Mouse (Mus musculus): ENCODE results near the gene Adcy4.

Adcy4 gene

DNA sequence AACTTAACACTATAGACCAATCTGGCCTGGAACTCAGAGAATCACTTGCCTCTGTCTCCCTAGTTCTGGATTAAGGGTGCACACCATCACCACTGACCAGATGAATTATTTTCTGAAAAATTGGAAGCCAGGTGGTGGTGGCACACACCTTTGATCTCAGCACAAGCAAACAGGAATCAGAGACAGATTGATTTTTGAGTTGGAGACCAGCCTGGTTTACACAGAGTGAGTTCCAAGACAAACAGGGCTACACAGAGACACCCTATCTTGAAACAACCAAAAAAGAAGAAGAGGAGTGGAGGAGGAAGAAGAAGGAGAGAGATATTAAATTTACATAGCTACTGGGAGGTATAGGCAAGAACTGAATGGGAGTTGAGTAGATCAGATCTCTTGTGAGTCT is 57.6 kb downstream of the Adcy4 start:
- in situ Hi-C loops (cut with MboI; ENCODE audit: unreplicated experiment in 2 of 2): no loop called here

DNA sequence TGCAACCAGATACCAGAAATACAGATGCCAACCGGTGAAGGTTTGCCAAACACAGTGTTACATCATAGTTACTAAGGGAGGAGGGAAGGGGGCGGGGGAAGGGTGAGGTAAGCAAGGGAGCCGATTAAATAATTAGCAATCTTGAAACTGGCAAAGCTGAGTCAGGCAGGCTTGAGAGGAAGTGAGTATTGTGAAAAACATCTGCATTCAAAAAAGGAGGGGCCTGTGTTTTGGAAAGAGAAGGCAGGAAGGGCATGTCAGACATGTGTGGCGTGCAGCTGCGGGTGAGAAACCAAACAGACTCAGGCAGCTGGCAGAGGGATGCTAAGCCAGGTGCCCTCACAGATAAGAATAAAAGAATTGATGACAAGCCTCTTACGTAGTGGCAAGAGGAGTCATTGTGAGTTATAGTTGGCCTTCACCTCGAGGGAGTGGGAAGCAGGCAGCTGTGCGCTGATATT is 59.5 kb downstream of the Adcy4 start:
- in situ Hi-C loops (cut with MboI; ENCODE audit: unreplicated experiment in 2 of 2): no loop called here

DNA sequence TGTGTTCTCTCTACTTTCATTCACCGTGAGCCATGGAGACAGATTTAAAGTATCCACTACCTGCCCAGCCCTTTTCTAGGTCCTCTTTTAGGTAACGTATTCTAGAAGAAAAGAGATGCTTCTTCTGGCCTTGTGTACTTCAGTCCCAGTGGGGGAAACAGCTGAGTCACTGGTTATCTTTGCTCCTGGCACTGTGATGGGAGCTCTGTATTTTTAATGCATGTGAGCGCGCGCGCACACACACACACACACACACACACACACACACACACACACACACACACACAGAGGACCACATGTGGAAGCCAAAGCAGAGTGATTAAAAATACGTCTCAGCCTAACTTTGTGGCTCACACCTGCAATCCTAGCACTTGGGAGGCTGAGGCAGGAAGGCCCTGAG is 60.5 kb downstream of the Adcy4 start:
- in situ Hi-C loops (cut with MboI; ENCODE audit: unreplicated experiment in 2 of 2): no loop called here

DNA sequence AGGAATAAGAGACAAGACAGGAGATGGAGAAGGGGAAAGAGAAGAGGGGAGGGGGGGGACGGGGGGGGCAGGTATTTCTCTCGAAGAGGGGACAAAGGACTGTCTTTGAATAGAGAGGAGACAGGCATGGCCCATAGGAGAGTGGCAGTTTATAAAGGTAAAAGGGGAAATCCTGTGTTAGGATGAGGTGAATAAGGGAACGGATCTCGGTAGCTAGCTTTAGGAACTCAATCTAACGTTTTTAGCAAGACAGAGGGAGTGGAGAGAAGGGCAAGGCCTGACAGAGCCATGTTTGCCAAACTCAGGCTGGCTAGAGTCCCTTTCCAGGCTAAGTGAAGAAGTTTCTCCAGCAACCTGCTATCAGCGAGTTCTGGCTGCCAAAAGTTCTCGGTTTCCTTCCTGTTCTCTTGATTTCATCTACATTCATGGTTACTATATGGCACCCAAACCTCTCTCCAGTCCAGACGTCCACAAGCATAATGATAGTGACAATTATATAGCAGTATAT is 61.4 kb downstream of the Adcy4 start:
- in situ Hi-C loops (cut with MboI; ENCODE audit: unreplicated experiment in 2 of 2): no loop called here

DNA sequence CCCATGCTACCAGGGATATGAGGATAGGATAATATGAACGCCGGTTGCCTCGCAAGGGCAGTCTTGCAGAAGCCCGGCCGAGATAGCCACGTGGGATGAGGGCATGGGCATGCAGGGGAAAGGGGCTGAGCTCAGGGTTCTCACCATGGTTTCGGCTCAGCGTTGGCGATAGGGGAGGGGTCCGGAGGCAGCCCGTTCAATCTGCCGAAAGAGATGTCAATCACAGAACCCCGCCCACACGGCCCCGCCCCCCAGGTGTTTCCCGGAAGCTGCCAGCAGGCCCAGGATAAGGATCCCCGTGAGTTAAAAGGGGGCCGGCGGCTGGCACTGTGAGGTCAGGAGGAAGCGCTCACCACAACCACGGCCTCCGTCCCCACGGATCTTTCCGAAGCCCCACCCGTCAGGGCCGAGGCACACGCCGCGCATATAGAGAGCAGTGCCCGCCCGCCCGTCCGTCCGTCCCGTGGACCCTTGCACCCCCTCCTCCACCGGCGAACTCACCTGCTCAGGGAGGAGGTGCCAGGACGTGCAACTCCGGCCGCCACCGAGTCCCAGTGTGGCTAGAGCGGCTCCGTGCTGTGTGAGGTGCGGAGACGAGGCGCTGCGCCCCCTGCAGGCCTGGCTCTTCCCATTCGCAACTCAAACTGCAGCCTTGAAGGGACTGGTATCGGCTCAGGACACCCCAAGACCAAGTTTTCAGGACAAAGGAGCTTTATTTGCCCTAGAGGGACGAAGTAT is 62.0 kb downstream of the Adcy4 start, which contains the start of gene Rabggta:
TSS of gene Rabggta (minus strand) at position 564 of the 738 bp plus-strand sequence.
- in situ Hi-C loops (cut with MboI; ENCODE audit: unreplicated experiment in 2 of 2): no loop called here

DNA sequence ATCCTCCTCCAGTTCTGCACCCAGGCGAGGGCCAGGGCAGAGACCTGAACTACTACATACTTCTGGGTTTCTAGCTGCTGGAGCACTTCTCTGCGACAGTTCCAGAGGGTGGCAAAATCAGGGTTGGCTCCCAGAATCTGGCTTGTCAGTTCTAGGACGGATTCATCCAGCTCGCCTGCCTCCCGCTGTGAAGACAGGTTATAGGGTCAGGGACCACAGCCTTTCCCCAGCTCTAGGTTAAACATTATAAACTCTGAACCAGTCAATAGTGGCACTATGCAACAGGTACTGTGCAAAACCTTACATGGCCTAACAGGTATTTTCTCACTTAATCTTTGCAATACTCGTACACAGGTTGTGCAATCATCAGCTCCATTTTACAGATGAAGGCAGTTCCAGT is 62.8 kb downstream of the Adcy4 start:
- in situ Hi-C loops (cut with MboI; ENCODE audit: unreplicated experiment in 2 of 2): no loop called here

DNA sequence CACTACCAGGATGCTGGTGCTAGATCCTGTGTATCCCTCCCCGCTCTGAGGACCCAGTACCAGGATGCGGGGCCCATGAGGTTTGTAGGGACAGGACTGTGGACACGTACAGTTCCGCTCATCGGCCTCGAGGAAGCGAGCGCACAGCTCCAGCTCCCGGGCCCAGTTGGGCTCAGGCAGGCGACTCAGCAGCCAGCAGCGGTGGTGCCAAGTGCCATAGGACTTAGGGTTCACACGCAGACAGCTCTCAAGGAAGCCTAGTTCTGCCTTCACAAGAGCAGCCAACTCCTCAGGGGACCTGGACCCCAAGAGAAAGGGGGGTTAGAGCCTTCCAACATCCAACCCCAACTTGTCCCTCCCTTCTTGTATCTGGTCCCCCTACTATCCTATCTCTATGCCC is 63.2 kb downstream of the Adcy4 start:
- in situ Hi-C loops (cut with MboI; ENCODE audit: unreplicated experiment in 2 of 2): no loop called here

DNA sequence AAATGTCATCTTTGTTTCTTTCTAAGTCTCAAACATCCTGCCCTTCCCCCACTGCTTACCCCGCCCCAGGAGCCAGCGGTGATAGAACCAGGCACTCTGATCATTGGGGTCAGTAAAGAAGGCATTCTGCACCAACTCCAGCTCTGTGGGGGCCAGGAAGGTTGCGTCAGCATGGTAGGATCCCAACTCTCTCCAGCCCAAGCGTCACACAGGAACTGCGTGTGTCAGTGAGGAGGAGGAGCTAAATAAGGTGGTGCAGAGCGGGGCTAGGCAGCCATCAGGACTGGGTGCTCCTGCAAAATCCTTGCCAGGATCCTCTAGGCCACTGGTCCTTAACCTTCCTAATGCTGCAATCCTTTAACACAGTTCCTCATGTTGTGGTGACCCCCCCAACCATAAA is 64.2 kb downstream of the Adcy4 start:
- in situ Hi-C loops (cut with MboI; ENCODE audit: unreplicated experiment in 2 of 2): no loop called here
